Mouse (Mus musculus): ENCODE data around the gene Nalcn. TPM values are rescaled to one million over a fixed set of nuclear protein-coding genes. Genes with fewer than 3 reads are reported as not detected.

The Nalcn gene
- polyA plus RNA-seq, 1 experiment from 2014 or later, result 0.81 TPM

DNA sequence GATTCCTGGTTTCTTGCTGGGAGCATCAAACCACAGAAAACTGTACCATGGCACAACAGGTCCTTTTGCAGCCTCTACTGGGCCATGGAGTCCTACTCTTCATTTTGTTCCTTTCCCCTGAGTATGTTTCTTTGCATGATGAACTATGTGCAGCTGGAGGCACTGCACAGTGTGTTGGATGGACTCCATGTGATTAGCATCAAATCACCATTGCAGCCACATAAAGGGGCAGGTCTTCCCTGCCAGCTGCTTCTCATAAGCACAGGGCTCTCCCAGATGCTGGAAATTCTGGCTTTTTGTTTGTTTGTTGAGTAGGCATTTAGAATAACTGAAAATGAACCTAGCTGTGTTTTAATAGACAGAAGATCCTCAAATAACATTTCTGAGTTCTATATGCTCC, 344.8 kb downstream of the Nalcn start:
- no peak overlapping the region for H3K27ac ChIP-seq
- no peaks in the 10 kb centered on the region for H3K36me3 ChIP-seq
- H3K4me3 ChIP-seq, result no peak overlapping the region
- H3K9me3 ChIP-seq, result no peaks in the 10 kb centered on the region
- H3K27me3 ChIP-seq, result no peaks in the 10 kb centered on the region
- no peak overlapping the region for H3K9ac ChIP-seq
- no peak overlapping the region for H3K4me2 ChIP-seq (replicated peaks)
- H3K4me1 ChIP-seq, result no peaks in the 10 kb centered on the region
- ATAC-seq (ENCODE audit: low FRiP score, low read depth), result no peak

DNA sequence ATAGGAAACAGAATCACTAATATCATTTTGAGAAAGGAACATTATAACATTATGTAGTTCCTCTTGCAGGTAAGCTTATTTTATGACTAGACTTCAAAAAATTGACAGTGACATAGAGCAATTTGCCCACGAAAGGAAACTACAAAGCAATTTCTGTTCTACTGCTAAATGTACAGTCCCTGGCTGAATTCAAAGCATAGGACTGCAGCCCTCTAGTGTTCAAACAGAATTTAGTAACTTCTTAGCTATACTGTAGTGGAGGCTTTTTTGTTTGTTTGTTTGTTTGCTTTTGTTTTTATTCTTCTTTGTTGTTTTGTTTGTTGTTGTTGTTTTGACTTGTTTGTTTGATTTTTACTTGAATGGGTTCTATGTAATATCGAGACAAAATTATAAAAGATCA, 354.8 kb downstream of the Nalcn start:
- Histone ChIP-seq H3K27ac (no peak overlapping the region), H3K9me3 (no peaks in the 10 kb centered on the region), H3K27me3 (no peaks in the 10 kb centered on the region), H3K4me3 (no peak overlapping the region), H3K4me2 (replicated peaks) (no peak overlapping the region), H3K4me1 (no peaks in the 10 kb centered on the region), H3K36me3 (no peaks in the 10 kb centered on the region), H3K9ac (no peak overlapping the region)
- 59% methylated on average over 2 of the region's 2 CpGs for WGBS
- ATAC-seq (ENCODE audit: low FRiP score, low read depth), result no peak

DNA sequence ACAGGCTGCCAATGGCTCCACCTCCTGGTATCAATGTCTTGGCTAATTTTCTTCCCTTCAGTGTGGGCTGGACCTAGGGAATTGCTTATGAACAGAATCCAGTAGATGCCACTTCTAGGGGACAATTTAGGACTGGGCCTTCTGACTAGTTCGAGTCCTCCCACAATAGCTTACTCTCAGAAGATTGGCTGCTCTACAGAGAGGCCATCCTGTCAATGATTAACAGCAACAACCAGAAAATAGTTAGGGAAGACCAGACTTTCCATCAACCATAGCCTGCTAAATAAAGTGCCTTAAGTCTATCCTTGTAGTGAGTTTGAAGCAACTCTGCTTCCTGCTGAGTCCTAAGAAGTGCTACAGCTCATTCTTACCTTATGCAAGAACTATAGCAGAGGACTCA, 386.2 kb downstream of the Nalcn start:
- Histone ChIP-seq H3K4me3 (no peak overlapping the region), H3K9ac (no peak overlapping the region), H3K36me3 (no peaks in the 10 kb centered on the region), H3K27ac (no peak overlapping the region), H3K9me3 (no peaks in the 10 kb centered on the region), H3K4me2 (replicated peaks) (no peak overlapping the region), H3K27me3 (0 out of 2 replicates have a peak, but pooled peaks cover 4% of the 10 kb centered on the region), H3K4me1 (peaks cover 13% of the 10 kb centered on the region)
- no peak for ATAC-seq (ENCODE audit: low FRiP score, low read depth)
- WGBS, result 65% methylated on average over 1 of the region's 1 CpGs

DNA sequence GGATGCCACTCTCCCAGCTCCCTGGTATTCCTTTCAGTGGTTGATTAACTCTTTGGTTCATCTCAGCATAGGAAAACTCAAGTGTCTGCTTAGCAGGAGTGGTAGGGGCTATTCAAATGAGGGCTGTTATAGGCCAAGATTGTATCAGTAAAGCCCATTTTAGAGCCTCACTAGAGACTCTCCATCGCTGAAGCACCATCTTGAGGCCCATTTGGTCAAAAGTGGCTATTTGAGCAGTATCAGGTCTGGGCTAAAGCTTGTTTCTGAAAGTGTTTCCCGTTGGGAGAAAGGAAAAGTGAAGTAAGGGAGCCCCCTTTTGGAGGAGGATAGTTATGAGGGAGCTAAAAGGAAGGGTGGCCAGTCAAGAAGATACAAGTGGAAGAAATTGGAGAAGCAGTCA, 387.0 kb downstream of the Nalcn start:
- 5% methylated on average over 2 of the region's 2 CpGs for WGBS
- Histone ChIP-seq H3K27ac (no peak overlapping the region), H3K9me3 (no peaks in the 10 kb centered on the region), H3K27me3 (0 out of 2 replicates have a peak, but pooled peaks cover 4% of the 10 kb centered on the region), H3K4me1 (peaks cover 13% of the 10 kb centered on the region), H3K4me3 (no peak overlapping the region), H3K36me3 (no peaks in the 10 kb centered on the region), H3K9ac (no peak overlapping the region), H3K4me2 (replicated peaks) (no peak overlapping the region)
- no peak for ATAC-seq (ENCODE audit: low FRiP score, low read depth)

DNA sequence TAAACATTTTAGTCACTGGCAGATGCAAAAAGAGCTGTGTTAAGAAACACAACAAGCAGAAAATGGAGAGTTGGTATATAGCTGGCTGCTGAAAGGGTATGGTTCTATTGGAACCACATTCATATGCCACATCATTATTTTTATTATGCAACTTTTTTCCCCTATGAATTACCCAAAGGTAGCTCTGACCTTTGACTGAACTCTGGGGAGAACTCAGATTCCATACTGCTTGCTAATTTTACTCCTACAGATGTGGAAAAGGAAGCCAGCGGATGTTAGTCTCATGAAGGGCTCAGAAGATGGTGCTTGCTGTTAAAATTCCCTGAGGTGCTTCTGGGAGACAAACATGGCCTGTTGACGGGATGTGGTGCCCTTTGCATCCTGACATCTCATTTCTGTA, 389.9 kb downstream of the Nalcn start:
- Histone ChIP-seq H3K9me3 (no peaks in the 10 kb centered on the region), H3K27me3 (0 out of 2 replicates have a peak, but pooled peaks cover 4% of the 10 kb centered on the region), H3K36me3 (no peaks in the 10 kb centered on the region), H3K9ac (no peak overlapping the region), H3K4me1 (peaks cover 13% of the 10 kb centered on the region), H3K4me3 (no peak overlapping the region), H3K27ac (no peak overlapping the region; the same call in 1 of the 2 replicates), H3K4me2 (replicated peaks) (no peak overlapping the region)
- 55% methylated on average over 2 of the region's 2 CpGs for WGBS
- 0 out of 2 replicates have a peak, but pooled peaks have one; percentile 21 for ATAC-seq (ENCODE audit: low FRiP score, low read depth)

DNA sequence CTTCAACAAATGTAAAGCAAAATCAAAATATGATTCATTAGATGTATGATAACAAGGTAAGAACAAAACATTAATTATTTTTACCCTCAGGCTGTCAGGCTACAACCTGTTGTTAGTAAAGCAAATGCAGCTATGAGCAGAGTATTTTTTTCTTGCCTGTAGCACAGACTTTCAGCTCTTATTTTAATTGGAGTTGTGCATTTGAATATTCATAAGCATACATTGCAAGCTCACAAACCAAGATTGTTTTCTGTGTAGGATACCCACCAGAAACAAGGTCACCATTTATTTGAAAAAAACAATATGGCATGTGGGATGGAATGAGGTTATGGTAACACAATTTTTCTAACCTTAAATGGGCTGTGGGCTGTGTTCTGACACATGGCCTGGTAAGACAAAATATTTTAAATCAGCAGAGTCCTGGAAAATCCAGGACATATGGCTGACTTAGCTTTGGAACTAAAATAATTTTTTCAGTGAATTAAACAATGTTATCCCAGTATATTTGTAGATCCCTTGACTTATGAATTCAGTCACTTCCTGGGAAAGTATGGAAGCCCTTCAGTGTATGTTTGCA, 394.2 kb downstream of the Nalcn start:
- no peak overlapping the region for H3K4me3 ChIP-seq
- no peaks in the 10 kb centered on the region for H3K9me3 ChIP-seq
- no peaks in the 10 kb centered on the region for H3K36me3 ChIP-seq
- H3K4me2 ChIP-seq (replicated peaks), result no peak overlapping the region
- H3K9ac ChIP-seq, result no peak overlapping the region
- no peaks in the 10 kb centered on the region for H3K27me3 ChIP-seq
- no peak overlapping the region for H3K27ac ChIP-seq
- peaks cover 12% of the 10 kb centered on the region for H3K4me1 ChIP-seq
- ATAC-seq (ENCODE audit: low FRiP score, low read depth), result no peak

Other genes starting within 250 kb of the Nalcn start
- 0.43 and 0.84 TPM in 2 replicates for gene Itgbl1, start 32.8 kb upstream of the Nalcn start, polyA plus RNA-seq (2015; fragmentation: Nextera tagmentation; extraction: Ambion mirVana)